Mouse (Mus musculus) erythroblast, embryonic 14.5 days (primary cell): Measurements from ENCODE around the gene Col5a1.

Experiments
- GATA1 ChIP-seq: IDR thresholded peaks from 2 replicates; pipeline ENCODE4 v1.6.1; 2012; ENCODE audit warnings: low read length, inconsistent platforms, mixed read lengths
- TAL1 ChIP-seq: IDR thresholded peaks from 3 replicates; pipeline ENCODE4 v1.6.1; 2012; ENCODE audit warnings: low read length, inconsistent platforms, mixed read lengths

DNA sequence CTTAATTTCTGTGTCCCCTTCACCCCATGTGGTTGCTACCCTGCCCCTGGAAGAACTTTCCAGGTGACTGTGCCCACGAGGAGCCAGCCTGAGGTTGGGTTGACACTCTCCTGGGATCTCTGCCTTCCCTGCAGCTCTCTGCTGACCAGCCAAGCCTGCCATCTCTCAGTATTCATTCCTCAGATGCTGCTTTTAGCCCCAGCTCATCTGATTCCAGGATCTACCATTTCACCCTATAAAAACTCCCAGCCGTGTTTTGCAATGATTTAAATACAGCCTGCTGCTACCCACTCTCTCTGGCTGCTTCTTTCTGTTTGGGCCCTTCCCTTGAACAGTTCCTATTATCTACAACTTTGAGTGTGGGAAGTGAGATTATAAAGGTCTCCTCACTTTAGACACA lies 14.9 kb downstream of the Col5a1 start:
- TF ChIP-seq GATA1: no peak
- TF ChIP-seq TAL1: no peak
